Mouse (Mus musculus): ENCODE results near the gene Dtnb. TPM values are rescaled to one million over a fixed set of nuclear protein-coding genes. Genes with fewer than 3 reads are reported as not detected.

Gene Dtnb
- 39.8 TPM for polyA plus RNA-seq (2017; shearing (Covaris generic))

DNA sequence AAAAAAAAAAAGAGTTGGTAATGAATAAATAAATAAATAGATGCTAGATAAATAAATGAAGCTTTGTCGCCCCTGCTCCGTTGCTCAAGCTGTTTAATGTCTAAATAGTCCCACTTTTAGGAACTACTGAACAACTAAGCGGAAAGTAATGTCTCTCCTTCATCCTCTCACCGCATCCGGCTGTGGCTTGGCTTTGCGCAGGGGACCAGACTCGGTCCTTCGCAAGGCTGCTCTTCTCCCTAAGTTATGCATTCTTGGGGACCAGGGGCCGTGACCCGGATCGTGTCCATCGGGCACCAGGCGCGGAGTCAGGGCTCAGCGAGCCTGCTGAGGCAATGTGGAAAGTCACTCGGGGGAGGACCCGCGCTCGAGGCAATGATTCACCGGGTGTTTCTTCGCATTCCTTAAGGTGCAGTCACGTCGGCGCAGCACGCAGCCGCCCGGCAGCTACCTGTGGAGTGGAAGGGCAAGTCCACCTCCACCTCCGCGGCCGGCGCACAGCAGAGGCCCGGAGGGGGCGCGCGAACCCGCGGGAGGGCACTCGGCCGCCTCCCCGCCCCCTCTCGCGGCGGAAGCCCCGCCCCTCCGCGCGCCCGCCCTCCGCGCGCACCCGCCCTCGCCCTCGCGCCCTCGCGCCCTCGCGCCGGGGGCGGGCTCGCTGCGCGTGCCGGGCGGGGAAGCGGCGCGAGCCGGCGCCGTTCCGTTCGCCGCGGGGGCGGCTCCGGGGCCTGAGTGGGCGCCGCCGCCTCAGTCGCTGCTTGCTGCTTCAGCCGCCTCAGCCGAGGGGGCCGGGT is at the start of gene Dtnb:
TSS of gene Dtnb (plus strand) at position 595 of the 794 bp plus-strand sequence.

DNA sequence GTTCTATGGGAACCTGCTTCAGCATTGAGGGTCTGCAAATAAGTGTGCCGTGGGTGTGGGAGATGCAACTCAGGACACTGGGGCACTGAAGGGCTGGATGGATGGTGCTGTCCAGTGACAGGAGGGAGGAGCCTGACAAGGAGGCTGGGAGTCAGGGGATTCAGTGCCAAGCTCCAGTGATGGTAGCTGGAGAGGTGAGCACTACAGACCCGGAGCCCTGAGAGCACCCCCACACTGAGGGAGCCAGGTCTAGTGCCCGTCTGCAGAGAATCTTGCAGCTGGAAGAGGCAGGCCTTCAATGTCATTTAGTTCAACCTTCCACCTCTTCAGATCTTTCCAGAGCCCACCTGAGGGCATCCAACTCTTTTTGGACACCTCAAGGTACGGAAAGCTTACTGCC is 233.7 kb downstream of the Dtnb start, which contains the start of gene Dnmt3a:
TSS of gene Dnmt3a (plus strand) at position 156 of the 400 bp plus-strand sequence.

Other genes starting within 250 kb of the Dtnb start
- gene Kif3c, start 207.2 kb upstream of the Dtnb start, polyA plus RNA-seq (2017; shearing (Covaris generic)): 8.0 TPM
- gene Asxl2, start 145.5 kb upstream of the Dtnb start, polyA plus RNA-seq (2017; shearing (Covaris generic)): 104 TPM
- gene Dnmt3a, start 233.6 kb downstream of the Dtnb start, polyA plus RNA-seq (2017; shearing (Covaris generic)): 35.3 TPM